Mouse (Mus musculus) brain, embryonic 14.5 days (tissue): ENCODE results near the gene March11.
A peak's percentile ranks its signal among the peaks of the same experiment; 100 is the strongest.

ENCODE experiments used
- CTCF ChIP-seq: fragments of 200-500 bp; IDR thresholded peaks from 2 replicates; pipeline ENCODE4 v1.5.1; 2012; ENCODE audit warnings: inconsistent platforms, mild to moderate bottlenecking, moderate library complexity, borderline replicate concordance; ENCODE audit not compliant: insufficient read depth, insufficient read length; ENCODE audit errors: extremely low read depth
- POLR2A ChIP-seq: fragments of 200-500 bp; IDR thresholded peaks from 2 replicates; pipeline ENCODE4 v1.6.1; 2012; ENCODE audit warnings: mild to moderate bottlenecking, inconsistent platforms, borderline replicate concordance; ENCODE audit not compliant: poor library complexity, insufficient read depth, insufficient read length, severe bottlenecking; ENCODE audit errors: extremely low read depth

- peak; percentile 90 for TF ChIP-seq POLR2A
- no peak for TF ChIP-seq CTCF
Measured at GRCm38 (mm10) chr15:26308629-26309230, at the start of gene March11.
